Mouse (Mus musculus) ES-Bruce4 (cell line): ENCODE results near the gene Morn3.

Experiments used
- CTCF ChIP-seq: IDR thresholded peaks from one replicate; pipeline ENCODE4 v1.8.1; 2011; ENCODE audit warnings: low read depth, low read length
- POLR2A ChIP-seq: IDR thresholded peaks from one replicate; pipeline ENCODE4 v1.8.1; 2011; ENCODE audit warnings: low read length; ENCODE audit not compliant: insufficient read depth

DNA sequence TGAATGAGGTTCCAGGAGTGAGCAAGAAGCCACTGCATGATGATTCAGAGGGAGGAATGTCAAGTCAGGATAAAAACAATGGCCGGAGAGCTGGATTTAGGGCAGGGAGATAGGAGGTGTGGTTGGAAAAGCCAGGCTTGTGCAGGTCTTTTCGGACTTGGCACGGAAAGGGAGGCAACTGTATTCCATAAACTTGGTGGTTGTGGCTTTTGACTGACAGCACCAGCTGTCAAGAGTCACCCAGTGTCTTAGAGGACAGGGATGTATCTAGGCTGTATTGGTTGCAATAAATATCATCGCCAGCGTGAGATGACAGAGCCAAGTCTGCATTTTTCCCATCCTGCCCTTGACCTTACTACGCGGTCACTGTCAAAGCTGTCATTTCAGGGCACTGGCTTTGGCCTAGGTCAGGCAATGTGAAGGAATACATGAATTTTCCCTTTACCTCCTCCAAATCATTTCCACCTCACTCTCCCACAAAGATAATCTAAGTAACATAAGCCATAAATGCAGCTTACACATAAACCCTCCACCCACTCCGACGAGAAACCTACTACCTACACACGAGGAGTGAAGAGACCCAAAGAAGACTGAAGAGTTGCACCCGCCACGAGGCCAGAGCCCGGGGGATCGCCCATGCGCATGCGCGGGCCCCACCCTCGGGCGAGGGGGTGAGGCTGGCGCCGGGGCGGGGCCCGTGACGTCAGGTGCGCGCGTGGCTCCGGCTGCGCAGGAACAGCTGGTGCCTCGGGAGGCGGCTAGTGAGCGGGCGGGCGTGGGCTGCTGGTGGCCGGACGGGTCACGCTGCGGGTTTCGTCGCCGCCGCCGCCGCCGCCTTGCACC is 29.0 kb upstream of the Morn3 start:
- TF ChIP-seq CTCF (no peak), POLR2A (peak; percentile 42)
